In genomic region chr3:108360894-108361293, GRCm38 (mm10) we compare ENCODE assay signal across 11 mouse cellular contexts. TPM values are rescaled to one million over a fixed set of nuclear protein-coding genes. Genes with fewer than 3 reads are reported as not detected.
DNase-seq lines count a peak whose midpoint lies in the region; ATAC-seq lines count a peak whose summit lies in the region.
"Had no signal": no experiment of that assay in that cellular context is flagged by ENCODE, and none has a peak within 500 bp of the region (broad histone marks: within the 10 kb centered on the region; RNA-seq: fewer than 3 reads in every experiment).

No protein-coding gene starts in this region.

- ATAC-seq in heart, embryonic 12.5 days (ENCODE audit: insufficient number of reproducible peaks, low FRiP score) = no peak
- ATAC-seq in midbrain, embryonic 11.5 days (ENCODE audit: low FRiP score) = peak; percentile 90
- no peak; the same call in 1 of the 2 replicates for ATAC-seq in midbrain, embryonic 15.5 days (replicated peaks)
- peak; percentile 69 for ATAC-seq in hindbrain, embryonic 11.5 days (ENCODE audit: low FRiP score)

- H3K36me3 ChIP-seq in heart, embryonic 12.5 days = peaks cover 27% of the 10 kb centered on the region
- peaks cover 9% of the 10 kb centered on the region for H3K36me3 ChIP-seq in midbrain, embryonic 11.5 days (ENCODE audit: control insufficient read depth, insufficient read depth, low read length)
- H3K36me3 ChIP-seq in midbrain, embryonic 15.5 days (replicated peaks) = peaks cover 19% of the 10 kb centered on the region; the same call in 1 of the 2 replicates
- no peaks in the 10 kb centered on the region; the same call in 1 of the 2 replicates for H3K36me3 ChIP-seq in hindbrain, embryonic 11.5 days (ENCODE audit: control insufficient read depth, insufficient read depth, low read length)

- intact Hi-C loops in heart, postnatal 25 days (cut with DNase I) = no loop called here

- H3K27ac ChIP-seq in heart, embryonic 12.5 days (ENCODE audit: poor library complexity, severe bottlenecking) = peak overlapping the region; percentile 17; the same call in 1 of the 2 replicates
- H3K27ac ChIP-seq in midbrain, embryonic 11.5 days (ENCODE audit: low read depth, low read length) = no peak overlapping the region; the same call in 1 of the 2 replicates
- H3K27ac ChIP-seq in midbrain, embryonic 15.5 days = no peak overlapping the region
- H3K27ac ChIP-seq in hindbrain, embryonic 11.5 days (ENCODE audit: low read depth, low read length) = no peak overlapping the region
- H3K27ac ChIP-seq: liver, embryonic 15.5 days had no signal

- WGBS in heart, embryonic 12.5 days = 15% methylated on average over 7 of the region's 7 CpGs
- 7% methylated on average over 7 of the region's 7 CpGs for WGBS in midbrain, embryonic 11.5 days
- WGBS in midbrain, embryonic 15.5 days = 1% methylated on average over 7 of the region's 7 CpGs
- 8% methylated on average over 7 of the region's 7 CpGs for WGBS in hindbrain, embryonic 11.5 days

- no peaks in the 10 kb centered on the region for H3K9me3 ChIP-seq in heart, embryonic 12.5 days (replicated peaks)
- H3K9me3 ChIP-seq in midbrain, embryonic 11.5 days (ENCODE audit: control insufficient read depth, low read length) = no peaks in the 10 kb centered on the region
- no peaks in the 10 kb centered on the region for H3K9me3 ChIP-seq in midbrain, embryonic 15.5 days
- no peaks in the 10 kb centered on the region for H3K9me3 ChIP-seq in hindbrain, embryonic 11.5 days (ENCODE audit: control insufficient read depth, low read length)
- H3K9me3 ChIP-seq: liver, embryonic 15.5 days had no signal

- H3K4me1 ChIP-seq in heart, embryonic 12.5 days (replicated peaks) = peaks cover 49% of the 10 kb centered on the region
- H3K4me1 ChIP-seq in midbrain, embryonic 11.5 days (ENCODE audit: control insufficient read depth, insufficient read depth, low read length) = peaks cover 17% of the 10 kb centered on the region
- H3K4me1 ChIP-seq in midbrain, embryonic 15.5 days = peaks cover 10% of the 10 kb centered on the region
- H3K4me1 ChIP-seq in hindbrain, embryonic 11.5 days (replicated peaks; ENCODE audit: control insufficient read depth, insufficient read depth, low read length) = peaks cover 8% of the 10 kb centered on the region

- H3K27me3 ChIP-seq in heart, embryonic 12.5 days (replicated peaks) = no peaks in the 10 kb centered on the region
- H3K27me3 ChIP-seq in midbrain, embryonic 11.5 days (ENCODE audit: control insufficient read depth, insufficient read depth, low read length) = no peaks in the 10 kb centered on the region
- no peaks in the 10 kb centered on the region for H3K27me3 ChIP-seq in midbrain, embryonic 15.5 days (replicated peaks)
- no peaks in the 10 kb centered on the region for H3K27me3 ChIP-seq in hindbrain, embryonic 11.5 days (ENCODE audit: control insufficient read depth, insufficient read depth, low read length)
- H3K27me3 ChIP-seq: liver, embryonic 15.5 days had no signal

- no peak for DNase-seq in heart, postnatal 25 days (ENCODE audit: low spot score)
- DNase-seq in midbrain, embryonic 11.5 days (ENCODE audit: low spot score, missing footprints) = peak; percentile 94
- DNase-seq in hindbrain, embryonic 11.5 days (ENCODE audit: low spot score) = peak; percentile 67
- DNase-seq in retina, embryonic 14.5 days (ENCODE audit: low spot score) = peak; percentile 61
- no peak for DNase-seq in gastrocnemius, adult 8-10 months (ENCODE audit: low spot score in 2 of 2)
- no peak for DNase-seq in B cell, adult 2 months
- DNase-seq: cerebellum, adult 2 months; gastrocnemius, postnatal 36 days had no signal

- peak overlapping the region; percentile 19; the same call in 1 of the 2 replicates for H3K9ac ChIP-seq in heart, embryonic 12.5 days
- H3K9ac ChIP-seq in midbrain, embryonic 11.5 days (ENCODE audit: low read length) = peak overlapping the region; percentile 35
- no peak overlapping the region for H3K9ac ChIP-seq in midbrain, embryonic 15.5 days
- peak overlapping the region; percentile 16; the same call in 1 of the 2 replicates for H3K9ac ChIP-seq in hindbrain, embryonic 11.5 days (ENCODE audit: low read depth, low read length)
- H3K9ac ChIP-seq: liver, embryonic 15.5 days had no signal

- H3K4me3 ChIP-seq in heart, embryonic 12.5 days = no peak overlapping the region
- H3K4me3 ChIP-seq in midbrain, embryonic 11.5 days (ENCODE audit: low read depth, low read length) = no peak overlapping the region
- no peak overlapping the region for H3K4me3 ChIP-seq in midbrain, embryonic 15.5 days
- no peak overlapping the region for H3K4me3 ChIP-seq in hindbrain, embryonic 11.5 days (ENCODE audit: low read depth, low read length)
- H3K4me3 ChIP-seq: liver, embryonic 15.5 days had no signal

- no peak overlapping the region for H3K4me2 ChIP-seq in heart, embryonic 12.5 days
- no peak overlapping the region for H3K4me2 ChIP-seq in midbrain, embryonic 11.5 days
- no peak overlapping the region for H3K4me2 ChIP-seq in midbrain, embryonic 15.5 days
- no peak overlapping the region for H3K4me2 ChIP-seq in hindbrain, embryonic 11.5 days (replicated peaks; ENCODE audit: low read depth, low read length)
- H3K4me2 ChIP-seq: liver, embryonic 15.5 days had no signal

RNA-seq across cellular contexts. Expression of gene Mybphl, which starts 3.8 kb away (rescaled TPM):
- 35.1 and 39.8 TPM in 2 replicates for polyA plus RNA-seq in heart, embryonic 12.5 days (2016; fragmentation: Nextera tagmentation; extraction: Ambion mirVana)
- total RNA-seq in heart, postnatal 25 days (2021) = 10 to 100 TPM; 58.9 to 60.3 TPM
- polyA plus RNA-seq in midbrain, embryonic 11.5 days (2014; fragmentation: Nextera tagmentation; extraction: Ambion mirVana) = 0.12 TPM in 1 of 2 replicates, not detected in the other
- not detected in 2 replicates for polyA plus RNA-seq in midbrain, embryonic 15.5 days (2015; fragmentation: Nextera tagmentation; extraction: Ambion mirVana)
- polyA plus RNA-seq in hindbrain, embryonic 11.5 days (2014; fragmentation: Nextera tagmentation; extraction: Ambion mirVana) = not detected in 2 replicates
- total RNA-seq in gastrocnemius, adult 8-10 months (2022) = not detected
- total RNA-seq: gastrocnemius, postnatal 36 days had no signal
- polyA plus RNA-seq: cerebellum, adult 2 months had no signal

RNA-seq across cellular contexts. Expression of gene Psrc1, which starts 22.7 kb away (rescaled TPM):
- 26.4 and 27.3 TPM in 2 replicates for polyA plus RNA-seq in heart, embryonic 12.5 days (2016; fragmentation: Nextera tagmentation; extraction: Ambion mirVana)
- under 1 TPM; 0.16 to 0.45 TPM for total RNA-seq in heart, postnatal 25 days (2021)
- polyA plus RNA-seq in midbrain, embryonic 11.5 days (2014; fragmentation: Nextera tagmentation; extraction: Ambion mirVana) = 59.3 and 68.1 TPM in 2 replicates
- 7.7 and 8.8 TPM in 2 replicates for polyA plus RNA-seq in midbrain, embryonic 15.5 days (2015; fragmentation: Nextera tagmentation; extraction: Ambion mirVana)
- polyA plus RNA-seq in hindbrain, embryonic 11.5 days (2014; fragmentation: Nextera tagmentation; extraction: Ambion mirVana) = 48.7 and 53.5 TPM in 2 replicates
- total RNA-seq in gastrocnemius, adult 8-10 months (2022) = not detected

RNA-seq across cellular contexts. Expression of gene Celsr2, which starts 54.5 kb away (rescaled TPM):
- 2.3 and 3.6 TPM in 2 replicates for polyA plus RNA-seq in heart, embryonic 12.5 days (2016; fragmentation: Nextera tagmentation; extraction: Ambion mirVana)
- 1 to 10 TPM; 4.2 to 5.3 TPM for total RNA-seq in heart, postnatal 25 days (2021)
- 61.9 and 65.2 TPM in 2 replicates for polyA plus RNA-seq in midbrain, embryonic 11.5 days (2014; fragmentation: Nextera tagmentation; extraction: Ambion mirVana)
- polyA plus RNA-seq in midbrain, embryonic 15.5 days (2015; fragmentation: Nextera tagmentation; extraction: Ambion mirVana) = 38.5 and 43.3 TPM in 2 replicates
- polyA plus RNA-seq in hindbrain, embryonic 11.5 days (2014; fragmentation: Nextera tagmentation; extraction: Ambion mirVana) = 76.7 and 101 TPM in 2 replicates
- 10 to 100 TPM in 2 of 4 experiments, 1 to 10 TPM in 2; 8.9 to 12.5 (median 9.6) TPM for total RNA-seq in gastrocnemius, adult 8-10 months (2022)

Comparison
In these comparisons a context has a peak if more than half of its experiments do, and no peak if none do; other contexts are left out.
1. ATAC-seq: peak in midbrain, embryonic 11.5 days (single experiment) and hindbrain, embryonic 11.5 days (single experiment); none in heart, embryonic 12.5 days (single experiment) and midbrain, embryonic 15.5 days (single experiment).
2. DNase-seq: peak in midbrain, embryonic 11.5 days (single experiment), hindbrain, embryonic 11.5 days (single experiment) and retina, embryonic 14.5 days (single experiment); none in heart, postnatal 25 days (single experiment), gastrocnemius, adult 8-10 months (0 of 2) and B cell, adult 2 months (0 of 2).
3. RNA of gene Mybphl, which starts 3.8 kb away (polyA plus RNA-seq): 35.1 to 39.8 TPM in heart, embryonic 12.5 days; not detected in midbrain, embryonic 15.5 days, 0.12 TPM in midbrain, embryonic 11.5 days and not detected in hindbrain, embryonic 11.5 days; every median in the first group is over 10 times any median in the second.